ENCODE assay signal across 20 mouse cellular contexts in the genomic region with DNA sequence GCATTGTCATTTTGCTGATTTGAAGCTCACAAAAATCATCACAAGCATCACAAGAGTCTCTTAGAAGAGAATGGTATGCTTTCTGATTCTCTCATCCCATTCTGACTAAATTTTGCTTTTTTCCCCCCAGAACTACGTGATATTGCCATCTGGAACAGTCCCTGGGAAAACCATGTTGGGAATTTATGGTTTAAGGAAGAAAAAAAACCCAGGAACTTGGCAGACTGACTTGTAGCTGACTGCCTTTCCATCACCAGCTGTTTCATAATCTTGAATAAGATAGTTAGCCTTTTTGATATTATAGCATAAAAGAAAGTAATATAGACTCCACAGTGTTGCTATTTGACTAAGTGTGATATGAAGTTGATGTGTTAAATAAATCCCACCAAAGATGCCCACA.
DNase-seq lines count a peak whose midpoint lies in the region; ATAC-seq and TF ChIP-seq lines count a peak whose summit lies in the region.
"Had no signal": no experiment of that assay in that cellular context is flagged by ENCODE, and none has a peak within 500 bp of the region (broad histone marks: within the 10 kb centered on the region; RNA-seq: fewer than 3 reads in every experiment).

No protein-coding gene starts in this region.

- no peaks in the 10 kb centered on the region for H3K4me1 ChIP-seq in forebrain, postnatal 0 days (ENCODE audit: insufficient read depth)
- no peaks in the 10 kb centered on the region for H3K4me1 ChIP-seq in forebrain, embryonic 13.5 days
- H3K4me1 ChIP-seq: embryonic facial prominence, embryonic 13.5 days; forebrain, embryonic 12.5 days; heart, embryonic 10.5 days; hindbrain, embryonic 13.5 days had no signal

- no peaks in the 10 kb centered on the region for H3K36me3 ChIP-seq in forebrain, postnatal 0 days (ENCODE audit: insufficient read depth)
- H3K36me3 ChIP-seq in forebrain, embryonic 13.5 days (ENCODE audit: poor library complexity, severe bottlenecking), result no peaks in the 10 kb centered on the region
- H3K36me3 ChIP-seq: embryonic facial prominence, embryonic 13.5 days; forebrain, embryonic 12.5 days; heart, embryonic 10.5 days; hindbrain, embryonic 13.5 days had no signal

- peak; percentile 13 for DNase-seq in forebrain, postnatal 0 days
- DNase-seq in layer of hippocampus, adult 2 months (ENCODE audit: low spot score in 2 of 2), result peak; percentile 10 to 47
- no peak for DNase-seq in layer of hippocampus, adult 8-10 months (ENCODE audit: low spot score in 2 of 2)
- DNase-seq in right cerebral cortex, adult 18-20 months, result peak; percentile 6
- no peak for DNase-seq in right cerebral cortex, postnatal 10 days (ENCODE audit: low spot score in 2 of 2)
- DNase-seq in lung, postnatal 4 days, result no peak
- DNase-seq: adrenal gland, postnatal 10 days; cerebellum, adult 18-20 months; cerebellum, adult 9-11 months; cerebellum, postnatal 36 days; gastrocnemius, adult 2 months; gastrocnemius, postnatal 36 days; heart, adult 11 months; heart, postnatal 10 days had no signal

- no peaks in the 10 kb centered on the region for H3K9me3 ChIP-seq in forebrain, postnatal 0 days (ENCODE audit: low read length)
- H3K9me3 ChIP-seq in forebrain, embryonic 13.5 days (replicated peaks), result no peaks in the 10 kb centered on the region
- H3K9me3 ChIP-seq: embryonic facial prominence, embryonic 13.5 days; forebrain, embryonic 12.5 days; heart, embryonic 10.5 days; hindbrain, embryonic 13.5 days had no signal

- 21% methylated on average over 1 of the region's 1 CpGs for WGBS in forebrain, postnatal 0 days
- 47% methylated on average over 1 of the region's 1 CpGs for whole genome bisulfite sequencing in forebrain, embryonic 13.5 days

- no peaks in the 10 kb centered on the region for H3K27me3 ChIP-seq in forebrain, postnatal 0 days (ENCODE audit: insufficient read depth, low read length)
- no peaks in the 10 kb centered on the region for H3K27me3 ChIP-seq in forebrain, embryonic 13.5 days
- H3K27me3 ChIP-seq: embryonic facial prominence, embryonic 13.5 days; forebrain, embryonic 12.5 days; hindbrain, embryonic 13.5 days had no signal

- peak; percentile 36; the same call in 1 of the 2 replicates for ATAC-seq in forebrain, postnatal 0 days
- no peak for ATAC-seq in forebrain, embryonic 13.5 days
- ATAC-seq: hindbrain, postnatal 0 days had no signal

- H3K9ac ChIP-seq in forebrain, postnatal 0 days, result no peak overlapping the region
- H3K9ac ChIP-seq in forebrain, embryonic 13.5 days, result no peak overlapping the region
- H3K9ac ChIP-seq: embryonic facial prominence, embryonic 13.5 days; forebrain, embryonic 12.5 days; hindbrain, embryonic 13.5 days had no signal

- H3K27ac ChIP-seq in forebrain, postnatal 0 days (ENCODE audit: low read depth, low read length), result no peak overlapping the region
- no peak overlapping the region for H3K27ac ChIP-seq in forebrain, embryonic 13.5 days
- no peak overlapping the region for H3K27ac ChIP-seq in layer of hippocampus, adult 2 months
- H3K27ac ChIP-seq: embryonic facial prominence, embryonic 13.5 days; forebrain, embryonic 12.5 days; gastrocnemius, adult 2 months; heart, embryonic 10.5 days; hindbrain, embryonic 13.5 days; hindbrain, postnatal 0 days had no signal

- no peak for TF ChIP-seq CTCF in forebrain, postnatal 0 days (IDR thresholded peaks at IDR 0.05; ENCODE audit: low read depth)
- TF ChIP-seq CTCF in layer of hippocampus, adult 2 months (conservative IDR thresholded peaks at IDR 0.05), result no peak

- no peak overlapping the region for H3K4me2 ChIP-seq in forebrain, postnatal 0 days (ENCODE audit: low read depth)
- H3K4me2 ChIP-seq in forebrain, embryonic 13.5 days, result no peak overlapping the region
- H3K4me2 ChIP-seq: embryonic facial prominence, embryonic 13.5 days; forebrain, embryonic 12.5 days; hindbrain, embryonic 13.5 days had no signal

- no peak overlapping the region for H3K4me3 ChIP-seq in forebrain, postnatal 0 days (ENCODE audit: low read depth, low read length)
- H3K4me3 ChIP-seq in forebrain, embryonic 13.5 days, result no peak overlapping the region
- no peak overlapping the region for H3K4me3 ChIP-seq in layer of hippocampus, adult 2 months
- H3K4me3 ChIP-seq: embryonic facial prominence, embryonic 13.5 days; forebrain, embryonic 12.5 days; gastrocnemius, adult 2 months; heart, embryonic 10.5 days; hindbrain, embryonic 13.5 days had no signal

Comparison
In these comparisons a context has a peak if more than half of its experiments do, and no peak if none do; other contexts are left out.
1. DNase-seq: peak in forebrain, postnatal 0 days (single experiment), layer of hippocampus, adult 2 months (2 of 2) and right cerebral cortex, adult 18-20 months (single experiment); none in layer of hippocampus, adult 8-10 months (0 of 2), right cerebral cortex, postnatal 10 days (0 of 2) and lung, postnatal 4 days (0 of 2).